ENCODE assay signal across 26 mouse cellular contexts in the genomic region with DNA sequence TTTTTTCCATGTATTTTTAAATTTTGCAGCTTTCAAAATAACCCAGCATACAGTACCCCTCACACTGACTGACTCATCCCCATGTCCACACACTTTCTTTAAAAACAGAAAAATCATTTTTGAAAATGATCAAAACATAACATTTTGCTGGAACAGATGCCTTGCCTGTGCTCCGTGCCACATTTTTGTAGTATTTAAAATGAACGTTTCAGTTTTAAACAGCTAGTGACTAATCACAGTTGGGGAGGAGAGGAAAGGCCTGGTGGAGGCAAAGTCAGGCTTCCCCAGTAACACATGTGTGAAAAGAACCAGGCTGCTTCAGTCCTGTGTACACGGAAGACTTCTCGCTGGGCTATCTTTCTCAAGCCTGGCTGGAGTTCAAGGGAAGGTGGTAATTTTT.
A peak's percentile ranks its signal among the peaks of the same experiment; 100 is the strongest.
DNase-seq lines count a peak whose midpoint lies in the region; ATAC-seq and TF ChIP-seq lines count a peak whose summit lies in the region.
"Had no signal": no experiment of that assay in that cellular context is flagged by ENCODE, and none has a peak within 500 bp of the region (broad histone marks: within the 10 kb centered on the region; RNA-seq: fewer than 3 reads in every experiment).

No protein-coding gene starts in this region.

- peak; percentile 50 to 67 for DNase-seq in frontal cortex, adult 2 months (ENCODE audit: extremely low spot score in 1 of 2, low spot score in 1 of 2)
- DNase-seq in frontal cortex, postnatal 14 days (ENCODE audit: low spot score in 2 of 2), result no peak
- peak; percentile 63 for DNase-seq in right cerebral cortex, adult 18-20 months
- DNase-seq in right cerebral cortex, postnatal 25 days, result no peak
- DNase-seq in layer of hippocampus, postnatal 14 days (ENCODE audit: low spot score in 2 of 2), result peak; percentile 31 to 74
- DNase-seq in gastrocnemius, postnatal 14 days, result no peak
- DNase-seq: adrenal gland, postnatal 14 days; cerebellum, adult 9-10 months; gastrocnemius, adult 2 months; heart, postnatal 4 days; kidney, adult 9 months; kidney, postnatal 14 days; liver; lung, postnatal 36 days; retina, postnatal 1 day; thymus, postnatal 14 days had no signal

- H3K4me3 ChIP-seq in embryonic fibroblast, embryonic 13.5 days (ENCODE audit: insufficient read depth, low read length), result no peak overlapping the region
- H3K4me3 ChIP-seq: gastrocnemius, adult 2 months; heart, embryonic 15.5 days; limb, embryonic 10.5 days; liver, embryonic 15.5 days; lung, embryonic 15.5 days; midbrain, embryonic 15.5 days; neural tube, embryonic 12.5 days had no signal

- TF ChIP-seq POLR2A in embryonic fibroblast, embryonic 13.5 days (IDR thresholded peaks at IDR 0.05; ENCODE audit: low read depth, low read length), result no peak

- no peak for TF ChIP-seq CTCF in embryonic fibroblast, embryonic 13.5 days (IDR thresholded peaks at IDR 0.05; ENCODE audit: borderline replicate concordance, insufficient read depth, low read length)

- peak overlapping the region; percentile 45; the same call in 1 of the 2 replicates for H3K27ac ChIP-seq in embryonic fibroblast, embryonic 13.5 days (ENCODE audit: insufficient read depth, low read length)
- H3K27ac ChIP-seq: gastrocnemius, adult 2 months; heart, embryonic 15.5 days; hindbrain, embryonic 14.5 days; limb, embryonic 10.5 days; liver, embryonic 15.5 days; lung, embryonic 15.5 days; midbrain, embryonic 15.5 days; neural tube, embryonic 12.5 days had no signal

- no peaks in the 10 kb centered on the region for H3K4me1 ChIP-seq in embryonic fibroblast, embryonic 13.5 days (ENCODE audit: control insufficient read depth, insufficient read depth, low read length)
- H3K4me1 ChIP-seq: heart, embryonic 15.5 days; limb, embryonic 10.5 days; liver, embryonic 15.5 days; lung, embryonic 15.5 days; midbrain, embryonic 15.5 days; neural tube, embryonic 12.5 days had no signal

- ATAC-seq in megakaryocyte, adult 5-6 weeks (ENCODE audit: poor library complexity, severe bottlenecking), result no peak
- ATAC-seq: inflammation-experienced regulatory T-cells, adult 6 months; midbrain, embryonic 15.5 days had no signal

- intact Hi-C loops in gastrocnemius, postnatal 14 days (cut with DNase I; ENCODE audit: low total_unique reads), result no loop called here

Comparison
In these comparisons a context has a peak if more than half of its experiments do, and no peak if none do; other contexts are left out.
1. DNase-seq: peak in frontal cortex, adult 2 months (2 of 2), right cerebral cortex, adult 18-20 months (single experiment) and layer of hippocampus, postnatal 14 days (2 of 2); none in frontal cortex, postnatal 14 days (0 of 2), right cerebral cortex, postnatal 25 days (single experiment) and gastrocnemius, postnatal 14 days (single experiment).